Mouse (Mus musculus) adrenal gland, adult 18-20 months (tissue): ENCODE results near the gene Mall. TPM values are rescaled to one million over a fixed set of nuclear protein-coding genes. Genes with fewer than 3 reads are reported as not detected.

Source experiments
- total RNA-seq, 2 experiments: library from RNA; stranded (reverse); gene quantifications; 1 replicate in 1 of 2; 2 replicates in 1 of 2; pipeline ENCODE4 v1.2.3; 2021

Gene Mall
- total RNA-seq, 2 experiments from 2014 or later, result 1.2 to 5.9 TPM

Other genes starting within 250 kb of the Mall start
- 1 to 10 TPM; 5.3 to 6.0 TPM for gene Kcnip3, start 207.8 kb downstream of the Mall start, total RNA-seq
- under 1 TPM; 0.46 to 0.70 TPM for gene Prom2, start 188.5 kb downstream of the Mall start, total RNA-seq
- gene Zfp661, start 142.8 kb downstream of the Mall start, total RNA-seq, result 1 to 10 TPM; 2.6 to 3.5 TPM
- 100 to 1,000 TPM; 108 to 114 TPM for gene Mrps5, start 142.7 kb downstream of the Mall start, total RNA-seq
- 1 to 10 TPM; 7.8 to 9.4 TPM for gene Mal, start 73.2 kb downstream of the Mall start, total RNA-seq
- gene Nphp1, start 59.0 kb upstream of the Mall start, total RNA-seq, result 10 to 100 TPM; 18.3 to 19.4 TPM
- gene Mtln, start 62.6 kb upstream of the Mall start, total RNA-seq, result 100 to 1,000 TPM in 1 of 2 experiments, 10 to 100 TPM in 1; 75.4 to 115 TPM
- under 1 TPM; 0.35 to 0.53 TPM for gene Bub1, start 101.9 kb upstream of the Mall start, total RNA-seq
- 1 to 10 TPM in 1 of 2 experiments, under 1 TPM in 1; 0.38 to 1.2 TPM for gene Acoxl, start 108.9 kb upstream of the Mall start, total RNA-seq